Mouse (Mus musculus) heart, embryonic 12.5 days (tissue): Measurements from ENCODE around the gene Esrrg. TPM values are rescaled to one million over a fixed set of nuclear protein-coding genes. Genes with fewer than 3 reads are reported as not detected.

Experiments used
- ATAC-seq: fragments of 200-750 bp; cut with Nextera tagmentation; 2 replicates; pipeline ENCODE4 v1.8.0; 2017; ENCODE audit warnings: moderate TSS enrichment, moderate library complexity; ENCODE audit not compliant: insufficient number of reproducible peaks, low FRiP score
- H3K27ac ChIP-seq: fragments of 300-500 bp; sonication (generic); 2 replicates; pipeline ENCODE4 v1.5.1; 2016; ENCODE audit warnings: mild to moderate bottlenecking, moderate library complexity; ENCODE audit not compliant: poor library complexity, severe bottlenecking
- H3K27me3 ChIP-seq: fragments of 300-500 bp; sonication (generic); replicated peaks from 2 replicates; pipeline ENCODE4 v1.6.1; 2016; ENCODE audit warnings: mild to moderate bottlenecking, moderate library complexity
- H3K36me3 ChIP-seq: fragments of 300-500 bp; sonication (generic); 2 replicates; pipeline ENCODE4 v1.6.1; 2016; ENCODE audit warnings: mild to moderate bottlenecking, moderate library complexity
- H3K4me1 ChIP-seq: fragments of 300-500 bp; sonication (generic); replicated peaks from 2 replicates; pipeline ENCODE4 v1.6.1; 2016; ENCODE audit warnings: mild to moderate bottlenecking
- H3K4me2 ChIP-seq: fragments of 300-500 bp; sonication (generic); 2 replicates; pipeline ENCODE4 v1.6.1; 2016; ENCODE audit warnings: mild to moderate bottlenecking, moderate library complexity
- H3K4me3 ChIP-seq: fragments of 300-500 bp; sonication (generic); 2 replicates; pipeline ENCODE4 v1.5.1; 2016; ENCODE audit warnings: mild to moderate bottlenecking
- H3K9ac ChIP-seq: fragments of 300-500 bp; sonication (generic); 2 replicates; pipeline ENCODE4 v1.6.1; 2016; ENCODE audit warnings: mild to moderate bottlenecking, moderate library complexity
- H3K9me3 ChIP-seq: fragments of 300-500 bp; sonication (generic); replicated peaks from 2 replicates; pipeline ENCODE4 v1.6.1; 2016; ENCODE audit warnings: mild to moderate bottlenecking, moderate library complexity
- WGBS: fragments of 180-500 bp; shearing (Covaris S2); methylation state at CpG from one replicate; pipeline ENCODE4 v1.1.7; 2016; 5-methylcytosine and 5-hydroxymethylcytosine counted together
- polyA plus RNA-seq: library from polyadenylated mRNA; unstranded; fragments of >200 nt; fragmentation: Nextera tagmentation; extraction: Ambion mirVana; gene quantifications from 2 replicates; pipeline ENCODE4 v1.2.1, GENCODE M21; 2016

Esrrg gene
- polyA plus RNA-seq, 1 experiment from 2014 or later: 33.3 TPM

GRCm38 (mm10) chr1:187834576-187834975, 226.0 kb downstream of the Esrrg start:
- WGBS: 85% methylated on average over 3 of the region's 3 CpGs
- Histone ChIP-seq H3K4me3 (no peak overlapping the region), H3K36me3 (peaks cover 3% of the 10 kb centered on the region; the same call in 1 of the 2 replicates), H3K4me2 (no peak overlapping the region), H3K27me3 (no peaks in the 10 kb centered on the region), H3K4me1 (peaks cover 18% of the 10 kb centered on the region), H3K27ac (no peak overlapping the region), H3K9me3 (no peaks in the 10 kb centered on the region), H3K9ac (no peak overlapping the region)
- no peak for ATAC-seq

GRCm38 (mm10) chr1:187836384-187836783, 227.8 kb downstream of the Esrrg start:
- Histone ChIP-seq H3K4me1 (peaks cover 19% of the 10 kb centered on the region), H3K27ac (peak overlapping the region; percentile 98), H3K9ac (0 out of 2 replicates have a peak overlapping the region, but pooled peaks have one; percentile 17), H3K27me3 (no peaks in the 10 kb centered on the region), H3K4me2 (peak overlapping the region; percentile 38), H3K9me3 (no peaks in the 10 kb centered on the region), H3K4me3 (no peak overlapping the region), H3K36me3 (peaks cover 3% of the 10 kb centered on the region; the same call in 1 of the 2 replicates)
- 10% methylated on average over 6 of the region's 6 CpGs for WGBS
- ATAC-seq: peak; percentile 59; the same call in 1 of the 2 replicates

GRCm38 (mm10) chr1:187836876-187837275, 228.3 kb downstream of the Esrrg start:
- H3K9me3 ChIP-seq: no peaks in the 10 kb centered on the region
- H3K9ac ChIP-seq: no peak overlapping the region
- no peak overlapping the region for H3K4me3 ChIP-seq
- WGBS: 2% methylated on average over 7 of the region's 7 CpGs
- peaks cover 3% of the 10 kb centered on the region; the same call in 1 of the 2 replicates for H3K36me3 ChIP-seq
- peaks cover 23% of the 10 kb centered on the region for H3K4me1 ChIP-seq
- ATAC-seq: peak; percentile 80
- H3K27me3 ChIP-seq: no peaks in the 10 kb centered on the region
- H3K4me2 ChIP-seq: peak overlapping the region; percentile 38
- peak overlapping the region; percentile 98 for H3K27ac ChIP-seq

- Histone ChIP-seq H3K9ac (no peak overlapping the region), H3K4me1 (peaks cover 29% of the 10 kb centered on the region), H3K27ac (peak overlapping the region; percentile 69), H3K36me3 (no peaks in the 10 kb centered on the region), H3K4me2 (no peak overlapping the region), H3K4me3 (no peak overlapping the region), H3K27me3 (no peaks in the 10 kb centered on the region), H3K9me3 (0 out of 2 replicates have a peak, but pooled peaks cover 3% of the 10 kb centered on the region)
- 61% methylated on average over 8 of the region's 8 CpGs for WGBS
- ATAC-seq: no peak
Observed at GRCm38 (mm10) chr1:187841629-187842028, 233.0 kb downstream of the Esrrg start.

GRCm38 (mm10) chr1:187842702-187843101, 234.1 kb downstream of the Esrrg start:
- WGBS: 58% methylated on average over 5 of the region's 5 CpGs
- H3K4me1 ChIP-seq: peaks cover 29% of the 10 kb centered on the region
- no peaks in the 10 kb centered on the region for H3K36me3 ChIP-seq
- no peak overlapping the region for H3K4me3 ChIP-seq
- 0 out of 2 replicates have a peak, but pooled peaks cover 3% of the 10 kb centered on the region for H3K9me3 ChIP-seq
- ATAC-seq: 0 out of 2 replicates have a peak, but pooled peaks have one; percentile 29
- no peak overlapping the region for H3K4me2 ChIP-seq
- no peaks in the 10 kb centered on the region for H3K27me3 ChIP-seq
- peak overlapping the region; percentile 69; the same call in 1 of the 2 replicates for H3K27ac ChIP-seq
- H3K9ac ChIP-seq: no peak overlapping the region

GRCm38 (mm10) chr1:187854148-187854547, 245.6 kb downstream of the Esrrg start:
- Histone ChIP-seq H3K27ac (no peak overlapping the region), H3K27me3 (no peaks in the 10 kb centered on the region), H3K9me3 (no peaks in the 10 kb centered on the region), H3K4me1 (no peaks in the 10 kb centered on the region; the same call in 1 of the 2 replicates), H3K4me2 (no peak overlapping the region), H3K9ac (no peak overlapping the region), H3K36me3 (no peaks in the 10 kb centered on the region), H3K4me3 (no peak overlapping the region)
- WGBS: 54% methylated on average over 8 of the region's 8 CpGs
- ATAC-seq: no peak

- Histone ChIP-seq H3K9ac (no peak overlapping the region), H3K9me3 (no peaks in the 10 kb centered on the region), H3K36me3 (no peaks in the 10 kb centered on the region), H3K27me3 (no peaks in the 10 kb centered on the region), H3K4me3 (no peak overlapping the region), H3K4me1 (0 out of 2 replicates have a peak, but pooled peaks cover 13% of the 10 kb centered on the region), H3K4me2 (no peak overlapping the region), H3K27ac (no peak overlapping the region)
- 75% methylated on average over 5 of the region's 5 CpGs for WGBS
- ATAC-seq: no peak
Observed at GRCm38 (mm10) chr1:187862339-187862738, 253.7 kb downstream of the Esrrg start.

GRCm38 (mm10) chr1:187868427-187868826, 259.8 kb downstream of the Esrrg start:
- no peak for ATAC-seq
- Histone ChIP-seq H3K4me1 (peaks cover 35% of the 10 kb centered on the region), H3K27me3 (no peaks in the 10 kb centered on the region), H3K9me3 (no peaks in the 10 kb centered on the region), H3K36me3 (no peaks in the 10 kb centered on the region), H3K9ac (no peak overlapping the region), H3K4me2 (no peak overlapping the region), H3K4me3 (no peak overlapping the region), H3K27ac (peak overlapping the region; percentile 26; the same call in 1 of the 2 replicates)
- 77% methylated on average over 7 of the region's 7 CpGs for WGBS

- Histone ChIP-seq H3K27ac (peak overlapping the region; percentile 68; the same call in 1 of the 2 replicates), H3K9ac (0 out of 2 replicates have a peak overlapping the region, but pooled peaks have one; percentile 39), H3K9me3 (no peaks in the 10 kb centered on the region), H3K36me3 (no peaks in the 10 kb centered on the region), H3K4me3 (no peak overlapping the region), H3K4me1 (peaks cover 40% of the 10 kb centered on the region), H3K27me3 (no peaks in the 10 kb centered on the region), H3K4me2 (no peak overlapping the region)
- ATAC-seq: no peak
- WGBS: 39% methylated on average over 8 of the region's 8 CpGs
Observed at GRCm38 (mm10) chr1:187872208-187872607, 263.6 kb downstream of the Esrrg start.

- no peak overlapping the region for H3K27ac ChIP-seq
- 17% methylated on average over 6 of the region's 6 CpGs for WGBS
Observed at GRCm38 (mm10) chr1:187872744-187873143, 264.2 kb downstream of the Esrrg start.

GRCm38 (mm10) chr1:187873770-187874169, 265.2 kb downstream of the Esrrg start:
- H3K27me3 ChIP-seq: no peaks in the 10 kb centered on the region
- peaks cover 49% of the 10 kb centered on the region for H3K4me1 ChIP-seq
- H3K36me3 ChIP-seq: no peaks in the 10 kb centered on the region
- no peaks in the 10 kb centered on the region for H3K9me3 ChIP-seq
- no peak for ATAC-seq
- H3K4me2 ChIP-seq: no peak overlapping the region
- no peak overlapping the region for H3K4me3 ChIP-seq
- H3K9ac ChIP-seq: no peak overlapping the region
- peak overlapping the region; percentile 42 for H3K27ac ChIP-seq
- WGBS: 62% methylated on average over 2 of the region's 2 CpGs

More at GRCm38 (mm10) chr1:187872744-187873143, 264.2 kb downstream of the Esrrg start:
- no peaks in the 10 kb centered on the region for H3K9me3 ChIP-seq
- no peak overlapping the region for H3K4me3 ChIP-seq
- H3K4me2 ChIP-seq: no peak overlapping the region
- H3K4me1 ChIP-seq: peaks cover 44% of the 10 kb centered on the region
- no peak for ATAC-seq
- H3K36me3 ChIP-seq: no peaks in the 10 kb centered on the region
- no peak overlapping the region for H3K9ac ChIP-seq
- no peaks in the 10 kb centered on the region for H3K27me3 ChIP-seq

- no peaks in the 10 kb centered on the region for H3K9me3 ChIP-seq
- H3K4me2 ChIP-seq: no peak overlapping the region
- H3K4me1 ChIP-seq: peaks cover 21% of the 10 kb centered on the region
- no peak overlapping the region for H3K9ac ChIP-seq
- no peaks in the 10 kb centered on the region for H3K36me3 ChIP-seq
- 81% methylated on average over 6 of the region's 6 CpGs for WGBS
- H3K27ac ChIP-seq: no peak overlapping the region
- ATAC-seq: no peak
- H3K4me3 ChIP-seq: no peak overlapping the region
- H3K27me3 ChIP-seq: no peaks in the 10 kb centered on the region
Observed at GRCm38 (mm10) chr1:187887270-187887669, 278.7 kb downstream of the Esrrg start.
